Mouse (Mus musculus) lung, adult 18-20 months (tissue): Measurements from ENCODE around the gene Ppp1r15b.

Source experiments
- DNase-seq, 2 experiments: peaks; one replicate each; pipeline ENCODE4 v3.0.0; 2022; ENCODE audit warnings: mixed read lengths in 2 of 2

Gene Ppp1r15b

DNA sequence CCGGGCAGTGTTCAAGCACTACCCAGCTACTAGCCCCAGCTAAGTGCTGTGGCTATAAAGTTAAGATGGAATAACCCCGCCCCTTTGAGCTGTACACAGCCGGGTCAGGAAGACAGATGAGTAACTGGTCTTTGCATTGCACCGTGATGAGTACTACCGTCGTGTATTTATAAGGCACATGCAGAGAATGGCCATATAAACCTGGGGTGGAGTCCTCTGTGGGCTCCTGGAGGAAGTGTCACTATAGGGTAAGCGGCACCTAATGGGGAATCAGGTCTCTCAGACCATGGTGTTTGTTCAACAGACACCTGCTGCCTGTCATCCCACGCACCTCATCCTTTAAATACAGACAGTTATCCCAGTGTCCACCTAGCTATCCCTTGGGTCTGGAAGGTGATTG lies 32.0 kb downstream of the Ppp1r15b start:
- DNase-seq = no peak

DNA sequence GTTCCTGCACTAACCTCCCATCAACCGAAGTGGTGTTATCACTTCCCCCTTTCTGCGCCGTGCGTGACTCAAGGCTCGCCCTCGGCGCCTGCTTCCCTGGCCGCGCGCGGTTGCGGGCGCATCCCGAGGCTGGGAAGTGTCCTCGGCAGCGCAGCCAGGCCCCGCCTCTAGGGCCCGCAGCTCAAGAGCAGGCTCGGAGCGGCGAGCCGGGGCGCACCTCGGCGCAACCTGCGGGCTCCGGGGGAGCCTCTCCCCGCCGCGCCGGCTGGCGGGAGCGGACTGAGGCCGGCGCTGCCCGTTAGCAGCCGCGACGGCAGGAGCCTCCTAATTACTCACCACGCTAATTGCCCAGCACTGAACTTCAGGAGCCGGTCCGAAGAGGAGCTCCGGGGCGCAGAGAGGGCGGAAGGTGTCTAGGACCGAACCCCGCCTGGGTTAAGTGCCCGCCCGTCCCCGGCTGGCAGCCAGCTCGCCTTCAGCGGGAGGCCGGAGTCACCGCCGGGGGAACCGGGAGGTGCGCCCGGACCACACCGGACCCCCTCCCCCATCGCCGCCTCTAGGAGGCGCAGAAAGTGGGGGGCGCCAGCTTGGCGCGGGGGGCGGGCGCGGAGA lies 33.0 kb downstream of the Ppp1r15b start, which contains the start of gene Plekha6:
Gene Plekha6, plus strand, starts transcription at position 391 of the 612 bp plus-strand sequence.
- peak in 1 of 2 experiments; percentile 31 for DNase-seq

DNA sequence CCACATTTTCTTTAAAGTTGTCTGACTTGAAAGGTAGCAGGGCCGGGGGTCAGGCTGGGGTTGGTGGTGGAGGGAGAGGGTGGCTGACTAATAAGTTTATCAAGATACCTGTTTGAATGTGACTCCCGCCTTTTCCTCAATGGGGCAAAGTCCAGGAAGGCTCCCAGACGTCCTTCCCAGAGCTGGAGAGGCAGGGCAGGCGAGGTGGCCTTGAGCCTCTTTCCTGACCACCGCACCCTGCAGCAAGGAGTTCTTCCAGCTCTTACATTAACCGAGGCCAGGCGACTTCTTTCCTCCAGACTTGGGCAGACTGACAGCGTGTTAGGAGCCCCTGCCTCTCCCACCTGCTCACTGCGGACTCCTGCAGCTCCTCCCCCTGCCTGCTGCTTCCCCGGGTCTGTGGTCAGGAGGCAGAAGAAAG lies 33.7 kb downstream of the Ppp1r15b start:
- DNase-seq = no peak

DNA sequence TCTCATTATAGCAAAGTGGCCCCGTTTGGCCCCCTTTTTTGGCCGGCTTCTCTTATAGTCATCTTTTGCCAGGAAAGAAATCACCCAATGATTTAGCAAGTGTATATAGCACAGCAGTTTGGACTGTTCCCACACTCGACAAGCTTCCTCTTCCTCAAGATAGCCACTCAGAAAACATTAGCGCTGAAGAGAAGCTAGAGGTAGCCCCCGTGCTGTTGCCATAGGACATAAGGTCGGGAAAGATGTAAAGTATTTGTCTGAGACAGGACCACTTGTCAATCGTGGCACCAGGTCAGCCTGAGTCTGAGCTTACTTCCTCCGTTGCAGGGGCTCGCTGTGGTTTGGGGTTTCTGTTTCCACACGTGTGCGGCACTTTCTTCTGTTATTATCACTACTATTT lies 34.2 kb downstream of the Ppp1r15b start:
- no peak for DNase-seq

DNA sequence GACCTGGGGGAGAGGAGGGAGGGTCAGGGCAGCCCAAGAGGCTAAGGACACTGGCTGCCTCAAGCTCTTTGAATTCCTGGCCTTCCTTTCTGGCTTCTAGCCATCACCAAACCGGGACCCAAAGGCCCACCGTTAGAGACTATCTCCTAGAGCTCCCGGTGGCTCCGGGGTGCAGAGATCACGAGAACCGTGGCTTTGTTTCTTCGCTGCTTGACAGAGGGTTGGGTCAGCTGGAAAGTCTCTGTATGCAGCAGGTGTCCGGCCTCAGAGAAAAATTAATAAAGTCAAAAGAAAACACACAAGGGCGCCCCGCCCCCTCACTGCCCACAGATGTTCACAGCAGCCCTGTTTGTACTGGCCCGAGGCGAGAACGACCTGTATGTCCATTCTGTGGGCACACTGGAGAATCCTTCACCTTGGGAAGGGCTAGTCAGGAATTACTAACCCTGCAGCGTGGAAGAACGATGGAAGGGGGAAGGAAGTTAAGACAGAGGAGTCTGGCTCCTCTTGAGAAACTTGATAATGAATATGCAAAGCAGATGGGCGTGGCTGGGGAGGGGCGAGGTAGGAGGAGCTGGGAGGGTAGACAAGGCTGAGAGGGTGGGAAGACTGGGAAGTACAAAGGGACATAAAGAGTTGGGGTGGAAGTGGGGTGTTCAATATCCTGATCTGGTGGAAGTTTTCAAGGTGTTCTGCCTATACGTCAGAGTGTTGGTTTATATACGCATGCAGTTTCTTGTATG lies 37.5 kb downstream of the Ppp1r15b start:
- no peak for DNase-seq

DNA sequence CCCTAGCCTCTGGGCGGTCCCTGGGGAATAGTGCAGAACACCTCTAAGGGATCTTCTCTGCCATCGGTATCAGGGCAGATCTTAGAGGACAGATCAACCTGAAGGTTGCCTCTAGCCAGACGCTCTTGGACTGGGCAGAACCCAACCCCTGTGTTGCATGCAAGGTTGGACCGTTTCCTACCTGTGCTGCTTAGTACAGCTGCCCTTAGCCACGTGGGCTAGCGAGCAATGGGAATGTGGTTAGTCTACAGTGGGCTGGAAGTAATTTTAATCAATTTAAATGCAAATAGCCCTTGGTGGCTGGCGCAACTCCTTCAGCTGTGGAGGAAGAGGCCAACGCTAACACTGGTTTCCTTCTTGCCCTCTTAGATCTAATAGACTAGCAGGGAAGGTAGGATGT lies 39.3 kb downstream of the Ppp1r15b start:
- DNase-seq = no peak

DNA sequence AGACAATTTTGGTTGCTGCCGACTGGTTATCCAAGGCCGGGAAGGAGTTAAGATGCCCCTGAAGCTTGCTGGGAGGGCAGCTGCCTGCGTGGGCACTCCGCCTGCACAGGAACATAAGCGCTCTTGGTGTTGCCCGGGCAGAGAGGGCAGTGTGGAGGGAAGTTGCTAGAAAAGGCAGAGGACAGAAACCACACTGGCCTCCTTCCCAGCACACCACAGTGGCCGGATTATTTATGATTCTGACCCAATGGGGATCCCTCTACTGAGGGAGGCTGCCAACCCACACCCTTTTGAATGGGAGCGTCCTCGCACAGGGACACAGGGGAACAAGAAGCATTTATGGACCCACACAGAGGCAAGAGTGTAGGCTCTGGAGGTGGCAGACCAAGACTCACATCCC lies 40.4 kb downstream of the Ppp1r15b start:
- no peak for DNase-seq

DNA sequence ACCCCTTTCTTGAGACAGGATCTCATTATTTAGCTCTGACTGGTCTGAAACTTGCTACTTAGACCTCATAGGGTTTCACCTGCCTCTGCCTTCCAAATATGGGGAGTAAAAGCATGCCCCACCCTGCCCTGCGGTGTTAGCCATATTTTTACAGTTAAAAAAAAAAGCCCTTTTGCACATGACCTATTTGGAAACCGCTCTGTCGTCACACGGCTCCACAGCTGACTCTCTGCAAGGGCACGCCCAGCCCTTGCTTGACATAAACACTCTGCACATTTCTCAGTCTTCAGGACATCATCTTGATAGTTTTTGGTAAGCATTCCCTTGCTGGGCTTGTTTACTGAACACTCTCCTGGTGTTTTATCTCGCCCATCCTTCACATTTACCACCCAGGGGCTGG lies 44.2 kb downstream of the Ppp1r15b start:
- DNase-seq = peak in 1 of 2 experiments; percentile 37

DNA sequence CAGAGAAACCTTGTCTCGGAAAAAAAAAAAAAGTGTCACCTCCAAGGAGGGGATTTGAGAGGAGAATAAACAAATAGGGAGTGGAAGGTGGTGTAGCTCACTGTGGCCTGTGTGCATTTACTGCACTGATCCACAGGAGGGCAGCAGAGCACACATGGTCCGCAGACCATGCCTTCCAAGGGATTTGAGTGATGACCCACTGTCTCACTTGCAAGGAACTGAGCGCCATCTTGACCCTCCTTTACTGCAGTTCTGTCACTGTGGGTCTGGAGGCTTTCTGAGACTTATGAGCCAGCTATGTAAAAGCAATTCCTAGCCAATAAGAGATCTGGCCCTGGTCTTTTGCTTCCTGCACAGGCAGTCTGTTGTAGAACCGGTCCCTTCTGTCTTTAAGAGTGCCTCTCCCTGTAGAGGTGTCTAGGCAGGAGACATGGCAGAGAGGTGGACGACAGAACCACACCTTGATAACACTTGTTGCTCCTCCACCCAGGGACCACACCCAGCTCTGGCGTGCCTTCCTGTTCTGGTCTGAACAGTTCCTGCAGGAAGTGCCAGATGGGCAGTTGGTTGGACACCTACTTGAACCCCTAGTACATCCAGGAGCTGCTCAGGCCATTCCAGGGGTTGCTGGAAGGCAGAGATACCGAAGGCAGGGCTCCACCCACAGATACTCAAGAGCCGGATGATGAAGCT lies 46.7 kb downstream of the Ppp1r15b start:
- peak; percentile 44 to 46 for DNase-seq

DNA sequence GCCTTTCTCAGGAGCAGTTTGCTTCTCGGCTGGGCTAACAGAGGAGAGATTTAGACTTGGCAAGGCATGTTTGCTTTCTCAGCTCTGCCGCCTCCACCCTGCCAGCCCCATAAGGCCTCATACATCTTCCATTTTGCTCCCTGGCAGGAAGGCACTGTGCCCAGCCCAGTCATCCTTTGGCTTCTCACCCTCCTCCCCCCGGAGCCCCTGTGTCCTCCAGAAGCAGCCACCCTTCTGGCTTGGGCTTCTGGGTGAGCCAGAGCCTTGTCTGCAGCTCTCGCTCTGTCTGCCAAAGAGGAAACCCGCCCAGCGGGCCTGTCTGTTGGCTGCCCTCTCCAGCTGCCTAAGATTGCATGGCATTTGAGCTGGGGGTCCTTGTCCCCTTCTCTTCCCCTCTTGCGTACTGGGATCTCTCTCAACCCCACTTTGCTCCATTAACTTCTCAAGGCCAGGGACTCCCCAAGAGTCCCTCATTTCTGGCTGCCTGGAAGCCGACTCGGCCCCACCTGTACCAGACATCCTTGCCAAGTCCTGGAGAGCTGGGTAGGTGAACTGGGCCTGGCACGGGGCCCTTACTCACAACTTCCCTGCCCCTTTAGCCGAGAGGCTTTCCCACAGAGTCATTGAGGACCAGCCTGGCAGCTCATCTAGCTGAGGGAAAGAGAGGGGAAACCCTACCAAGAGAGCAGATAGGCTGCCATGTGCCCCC lies 47.9 kb downstream of the Ppp1r15b start:
- peak; percentile 70 to 80 for DNase-seq

DNA sequence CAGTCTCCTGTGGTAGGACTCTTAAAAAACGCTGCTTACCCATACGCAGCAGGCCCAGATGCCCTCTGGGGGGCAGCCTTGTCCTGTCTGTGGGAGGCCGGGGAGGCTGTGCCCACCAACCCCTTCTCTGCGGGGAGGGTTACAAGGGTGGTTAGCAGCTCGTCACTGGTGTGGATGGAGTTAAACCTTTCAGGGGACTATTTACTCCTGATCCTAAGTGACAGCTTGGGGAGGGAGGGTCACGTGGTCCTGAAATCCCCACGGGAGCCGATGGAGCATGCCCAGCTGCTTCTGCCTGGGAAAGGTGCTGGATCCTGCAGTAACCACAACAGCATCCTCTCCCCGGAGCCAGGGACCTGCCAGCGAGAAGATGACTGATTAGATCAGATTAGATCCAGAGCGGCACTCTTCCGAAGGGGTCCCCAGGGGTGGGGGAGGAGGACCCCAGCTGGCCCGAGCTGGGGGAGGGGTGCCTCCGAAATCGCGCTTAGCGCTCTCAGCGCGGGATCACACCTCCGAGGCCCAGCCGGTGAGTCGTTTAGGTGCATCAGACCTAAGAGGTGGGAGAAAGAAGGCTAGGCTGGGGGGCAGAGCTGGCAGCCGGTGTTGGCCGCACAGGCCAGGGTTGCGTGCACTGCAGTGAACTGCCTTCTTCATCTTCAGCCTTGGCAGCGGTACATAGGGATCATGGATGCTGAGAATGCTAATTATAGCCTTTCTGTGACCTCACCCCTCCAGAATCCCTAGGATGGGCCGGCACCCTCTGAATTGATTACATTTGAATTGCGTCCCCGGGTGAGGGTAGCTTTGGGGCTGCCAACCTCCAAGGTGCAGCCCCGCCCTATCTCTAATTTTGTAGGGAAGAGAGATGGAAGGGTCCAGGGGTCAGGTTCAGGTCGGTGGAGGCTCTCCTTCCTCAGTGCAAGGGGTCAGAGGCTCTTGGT lies 50.4 kb downstream of the Ppp1r15b start:
- peak; percentile 57 to 71 for DNase-seq

DNA sequence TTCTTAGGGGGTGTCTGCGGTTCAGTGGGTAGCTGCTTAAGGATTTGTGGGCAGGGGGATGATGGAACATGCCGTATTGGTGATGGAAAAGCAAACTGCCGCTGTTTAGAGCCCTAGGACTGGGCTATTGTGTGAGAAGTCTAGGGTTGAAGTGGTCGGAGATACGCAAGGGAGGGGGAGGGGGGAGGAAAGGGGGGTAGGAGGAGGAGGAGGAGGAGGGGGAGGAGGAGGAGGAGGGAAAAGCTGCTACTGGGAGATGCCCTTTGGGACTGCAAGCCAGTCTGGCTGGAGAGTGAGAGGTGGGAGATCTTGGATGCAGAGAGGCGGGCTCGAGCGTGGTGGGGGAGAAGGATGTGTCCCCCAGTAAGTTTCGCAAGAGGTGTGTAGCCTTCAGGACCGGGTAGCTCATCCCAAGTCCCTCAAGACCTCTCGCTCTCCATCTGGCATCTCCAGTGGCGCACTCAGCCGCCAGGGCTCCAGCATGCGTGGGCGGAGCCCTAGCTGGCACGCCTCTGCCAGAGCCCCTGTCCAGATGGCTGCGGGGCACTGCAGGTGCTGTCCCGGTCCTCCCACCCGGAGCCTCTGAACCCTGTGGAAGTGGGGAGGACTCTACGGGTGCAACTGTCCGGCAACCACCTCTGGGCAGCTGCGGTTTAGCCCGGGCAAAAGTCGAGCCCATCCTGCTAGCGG lies 51.2 kb downstream of the Ppp1r15b start:
- peak in 1 of 2 experiments; percentile 38 for DNase-seq

DNA sequence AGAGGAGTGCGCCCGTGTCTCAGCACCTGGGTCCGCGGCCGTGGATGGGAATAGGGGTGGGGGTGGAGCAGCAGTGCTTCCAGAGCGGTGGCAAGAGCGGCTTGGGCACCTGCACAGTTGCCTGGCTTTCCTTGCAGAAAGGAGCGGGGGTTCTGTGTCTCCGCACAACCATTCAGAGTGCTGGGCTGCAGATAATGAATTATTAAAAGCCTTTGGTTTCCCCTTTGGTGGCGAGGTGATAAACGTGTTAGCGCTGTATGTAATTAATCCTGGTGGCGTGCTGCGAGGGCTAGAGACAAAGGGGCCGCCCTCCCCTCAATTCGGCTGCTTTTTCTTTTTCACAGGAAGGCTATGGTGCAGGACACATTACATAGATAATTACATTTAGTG lies 51.8 kb downstream of the Ppp1r15b start:
- no peak for DNase-seq

DNA sequence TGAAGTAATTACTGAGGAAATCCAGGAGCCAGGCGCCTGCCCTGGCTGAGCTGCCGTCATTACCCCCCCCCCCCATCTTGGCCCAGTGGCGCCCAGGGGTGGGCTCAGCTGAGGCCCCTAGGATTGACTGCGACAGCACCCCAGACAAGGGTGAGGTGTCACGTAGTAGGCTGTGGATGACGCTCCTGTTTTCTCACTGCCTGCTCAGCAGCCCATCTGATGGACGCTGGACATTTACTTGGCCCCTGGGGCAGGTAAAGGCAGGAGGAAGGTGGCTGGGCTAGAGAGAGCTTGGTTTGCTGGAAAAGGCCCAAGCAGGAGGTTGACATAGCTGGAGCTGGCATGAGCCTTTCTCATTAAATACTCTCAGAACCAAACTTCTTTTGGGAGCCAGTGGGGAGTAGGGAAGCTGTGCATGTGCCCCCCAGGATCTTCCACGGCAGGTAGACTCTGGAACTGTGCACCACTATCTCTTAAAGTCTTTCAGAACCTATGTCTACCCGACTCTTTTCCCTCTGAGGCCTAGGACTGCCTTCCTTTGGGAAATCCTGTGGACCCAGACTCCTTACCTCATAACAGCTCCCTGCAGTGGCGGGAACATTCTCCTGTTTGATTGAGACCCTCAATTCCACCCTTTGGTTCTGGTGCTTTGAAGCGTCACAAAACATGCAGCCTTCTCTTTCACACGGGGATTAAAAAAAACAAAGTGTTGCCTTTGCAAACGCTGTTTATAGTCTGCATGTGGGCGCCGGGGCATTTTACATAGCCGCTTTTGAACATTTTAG lies 52.4 kb downstream of the Ppp1r15b start:
- DNase-seq = no peak

DNA sequence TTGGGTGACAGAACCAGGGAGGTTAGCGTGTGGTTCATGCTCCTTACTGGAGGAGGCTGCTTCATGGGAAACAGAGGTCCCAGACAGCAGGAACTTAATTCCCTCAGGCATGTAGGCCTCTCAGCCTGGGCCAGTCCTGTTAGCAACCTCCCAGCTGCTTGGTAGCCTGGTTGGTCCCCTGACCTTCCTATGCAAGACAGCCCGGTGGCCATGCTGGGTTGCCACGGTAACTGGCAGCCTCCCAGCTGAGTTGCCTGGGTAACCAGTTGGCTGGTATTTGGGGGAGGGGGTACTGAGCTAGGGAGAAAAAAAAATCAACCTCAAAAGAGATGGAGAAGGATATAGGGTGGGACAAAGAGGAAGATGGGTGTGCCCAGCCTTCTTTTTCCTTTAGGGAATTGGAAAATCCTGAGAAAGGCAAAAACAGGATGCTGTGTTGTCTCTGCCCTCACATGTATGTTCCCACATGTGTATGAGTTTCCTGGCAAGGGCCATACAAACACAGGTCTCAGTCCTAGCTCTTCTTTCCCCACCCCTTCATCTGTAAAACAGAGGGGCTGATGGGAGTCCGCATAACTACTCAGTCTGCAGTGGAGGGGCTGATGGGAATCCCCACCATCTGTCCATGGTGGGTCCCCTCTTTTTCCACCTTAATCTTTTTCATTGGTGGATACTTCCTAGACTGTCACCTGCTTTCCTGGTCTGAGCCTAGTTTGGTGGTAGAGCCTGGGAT lies 57.2 kb downstream of the Ppp1r15b start:
- DNase-seq = no peak

DNA sequence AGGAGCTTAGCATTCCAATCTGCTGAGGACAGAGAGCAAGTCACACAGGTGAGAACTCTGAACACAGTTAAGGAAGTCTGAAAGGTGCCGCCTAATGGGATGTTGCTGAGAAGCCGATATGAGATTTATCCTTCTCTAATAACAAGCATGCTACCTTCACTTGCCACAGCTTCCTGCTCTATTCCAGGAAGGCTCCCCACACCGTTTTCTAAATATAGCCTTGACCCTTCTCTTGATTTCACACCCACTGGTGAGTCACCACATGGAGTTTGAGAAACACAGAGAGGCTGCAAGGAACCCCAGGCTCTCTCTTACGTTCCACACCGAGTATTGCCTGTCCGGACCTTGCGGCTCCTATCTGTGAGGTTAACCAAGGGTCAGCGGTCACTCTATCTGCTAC lies 57.8 kb downstream of the Ppp1r15b start:
- peak; percentile 21 to 60 for DNase-seq
